ENCODE assay signal across 10 mouse cellular contexts in genomic region chr15:78635231-78635630, GRCm38 (mm10). TPM values are rescaled to one million over a fixed set of nuclear protein-coding genes. Genes with fewer than 3 reads are reported as not detected.
DNase-seq lines count a peak whose midpoint lies in the region; ATAC-seq and TF ChIP-seq lines count a peak whose summit lies in the region.
"Had no signal": no experiment of that assay in that cellular context is flagged by ENCODE, and none has a peak within 500 bp of the region (broad histone marks: within the 10 kb centered on the region; RNA-seq: fewer than 3 reads in every experiment).

No protein-coding gene starts in this region.

- TF ChIP-seq CTCF in forebrain, postnatal 0 days (IDR thresholded peaks at IDR 0.05; ENCODE audit: low read depth): no peak

- peaks cover 45% of the 10 kb centered on the region for H3K27me3 ChIP-seq in forebrain, embryonic 10.5 days (ENCODE audit: poor library complexity, severe bottlenecking)
- no peaks in the 10 kb centered on the region for H3K27me3 ChIP-seq in forebrain, postnatal 0 days (ENCODE audit: insufficient read depth, low read length)
- H3K27me3 ChIP-seq in lung, embryonic 16.5 days (ENCODE audit: control insufficient read depth, insufficient read depth, low read depth, low read length): no peaks in the 10 kb centered on the region; the same call in 1 of the 2 replicates

- 49% methylated on average over 7 of the region's 7 CpGs for WGBS in forebrain, embryonic 10.5 days
- 34% methylated on average over 7 of the region's 7 CpGs for WGBS in forebrain, postnatal 0 days
- WGBS in lung, embryonic 16.5 days: 21% methylated on average over 7 of the region's 7 CpGs

- no peak for ATAC-seq in forebrain, postnatal 0 days
- peak; percentile 80 for ATAC-seq in lung, embryonic 16.5 days (ENCODE audit: low read depth)
- no peak for ATAC-seq in cerebellum, adult (ENCODE audit: insufficient number of reproducible peaks, low FRiP score, low TSS enrichment)
- ATAC-seq: CD4-positive, CD25-positive, alpha-beta regulatory T cell, adult 4 months had no signal

- peak overlapping the region; percentile 22; the same call in 1 of the 2 replicates for H3K27ac ChIP-seq in forebrain, embryonic 10.5 days
- H3K27ac ChIP-seq in forebrain, postnatal 0 days (ENCODE audit: low read depth, low read length): no peak overlapping the region
- no peak overlapping the region for H3K27ac ChIP-seq in lung, embryonic 16.5 days (ENCODE audit: low read length)

- peaks cover 67% of the 10 kb centered on the region for H3K4me1 ChIP-seq in forebrain, embryonic 10.5 days
- peaks cover 9% of the 10 kb centered on the region; the same call in 1 of the 2 replicates for H3K4me1 ChIP-seq in forebrain, postnatal 0 days (ENCODE audit: insufficient read depth)
- H3K4me1 ChIP-seq in lung, embryonic 16.5 days (replicated peaks; ENCODE audit: control insufficient read depth, insufficient read depth, low read length): peaks cover 10% of the 10 kb centered on the region

- H3K36me3 ChIP-seq in forebrain, embryonic 10.5 days (replicated peaks): no peaks in the 10 kb centered on the region
- no peaks in the 10 kb centered on the region for H3K36me3 ChIP-seq in forebrain, postnatal 0 days (ENCODE audit: insufficient read depth)
- H3K36me3 ChIP-seq in lung, embryonic 16.5 days (ENCODE audit: control insufficient read depth, insufficient read depth, low read length): no peaks in the 10 kb centered on the region

- H3K9me3 ChIP-seq in forebrain, embryonic 10.5 days: no peaks in the 10 kb centered on the region
- H3K9me3 ChIP-seq in forebrain, postnatal 0 days (ENCODE audit: low read length): no peaks in the 10 kb centered on the region
- no peaks in the 10 kb centered on the region for H3K9me3 ChIP-seq in lung, embryonic 16.5 days (ENCODE audit: control insufficient read depth, low read length)

- DNase-seq in forebrain, embryonic 10.5 days (ENCODE audit: extremely low spot score, low spot score): no peak
- no peak for DNase-seq in forebrain, postnatal 0 days
- DNase-seq in layer of hippocampus, adult 9-11 months: peak; percentile 67
- DNase-seq in layer of hippocampus, adult 18-20 months (ENCODE audit: low spot score in 2 of 2): no peak
- peak; percentile 83 for DNase-seq in brain, adult 2 months (ENCODE audit: low read depth, low spot score)
- no peak for DNase-seq in cerebellum, postnatal 36 days

- H3K4me2 ChIP-seq in forebrain, postnatal 0 days (ENCODE audit: low read depth): no peak overlapping the region
- no peak overlapping the region for H3K4me2 ChIP-seq in lung, embryonic 16.5 days (ENCODE audit: low read depth, low read length)
- H3K4me2 ChIP-seq: liver, embryonic 11.5 days had no signal

- H3K4me3 ChIP-seq in forebrain, embryonic 10.5 days: no peak overlapping the region
- no peak overlapping the region for H3K4me3 ChIP-seq in forebrain, postnatal 0 days (ENCODE audit: low read depth, low read length)
- H3K4me3 ChIP-seq in lung, embryonic 16.5 days (ENCODE audit: low read length): no peak overlapping the region

- no peak overlapping the region for H3K9ac ChIP-seq in forebrain, postnatal 0 days
- no peak overlapping the region for H3K9ac ChIP-seq in lung, embryonic 16.5 days (ENCODE audit: low read length)

RNA-seq across cellular contexts. Expression of gene Cyth4, which starts 38.4 kb away (rescaled TPM):
- 4.5 TPM in 2 replicates for polyA plus RNA-seq in forebrain, embryonic 10.5 days (2016; fragmentation: Nextera tagmentation; extraction: Ambion mirVana)
- 5.5 and 9.8 TPM in 2 replicates for total RNA-seq in forebrain, postnatal 0 days (2014; rRNA removed)
- polyA plus RNA-seq in forebrain, postnatal 0 days (2015; fragmentation: Nextera tagmentation; extraction: Ambion mirVana): 3.9 and 5.5 TPM in 2 replicates
- 10 to 100 TPM; 20.0 to 26.3 TPM for total RNA-seq in layer of hippocampus, adult 18-20 months (2021)
- polyA plus RNA-seq in lung, embryonic 16.5 days (2015; fragmentation: Nextera tagmentation; extraction: Ambion mirVana): 11.1 and 11.8 TPM in 2 replicates

Comparison
In these comparisons a context has a peak if more than half of its experiments do, and no peak if none do; other contexts are left out.
1. DNase-seq: peak in layer of hippocampus, adult 9-11 months (single experiment) and brain, adult 2 months (single experiment); none in forebrain, embryonic 10.5 days (single experiment), forebrain, postnatal 0 days (single experiment), layer of hippocampus, adult 18-20 months (0 of 2) and cerebellum, postnatal 36 days (0 of 2).